Mouse (Mus musculus) bone marrow macrophage, adult 2 months (primary cell): ENCODE results near the gene Tfap2d.

Experiments used
- CTCF ChIP-seq: IDR thresholded peaks from 2 replicates; pipeline ENCODE4 v1.5.1; 2012; ENCODE audit warnings: low read depth, mild to moderate bottlenecking, low read length, moderate library complexity
- POLR2A ChIP-seq: IDR thresholded peaks from 2 replicates; pipeline ENCODE4 v1.6.1; 2012; ENCODE audit warnings: mild to moderate bottlenecking, low read depth, low read length, borderline replicate concordance

DNA sequence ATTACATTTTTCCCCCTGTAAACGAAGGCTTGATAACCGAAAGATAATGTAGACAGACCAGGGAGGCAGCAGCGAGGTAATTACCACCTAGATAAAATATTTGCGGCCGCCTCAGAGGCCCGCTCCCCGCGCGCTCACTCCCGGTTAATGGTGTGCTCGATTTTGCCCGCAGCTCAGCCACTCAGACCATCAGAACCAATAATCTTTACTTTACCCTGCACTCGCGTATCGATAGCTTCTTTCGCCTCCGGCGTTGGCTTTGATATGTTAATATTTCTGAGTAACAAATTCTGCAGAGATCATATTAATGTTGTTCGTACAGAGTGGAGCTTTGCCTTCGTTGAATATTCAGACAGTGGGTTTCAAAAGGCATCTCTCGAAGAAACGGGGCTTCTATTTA is 8.2 kb downstream of the Tfap2d start:
- TF ChIP-seq CTCF = no peak
- TF ChIP-seq POLR2A = no peak
